Mouse (Mus musculus): Measurements from ENCODE around the gene 5330417C22Rik. TPM values are rescaled to one million over a fixed set of nuclear protein-coding genes. Genes with fewer than 3 reads are reported as not detected.

Gene 5330417C22Rik
- polyA plus RNA-seq, 1 experiment from 2014 or later: 16.4 TPM

Small RNAs within 50 kb of the gene (microRNA-seq; reads per million reads assigned to microRNA genes)
- not detected for gene Gm22860

Other genes with a start within 250 kb of the 5330417C22Rik start
- gene Mybphl, start 171.6 kb downstream of the 5330417C22Rik start, polyA plus RNA-seq (2015; fragmentation: Nextera tagmentation; extraction: Ambion mirVana): 2.8 and 9.3 TPM in 2 replicates
- gene Psrc1, start 152.7 kb downstream of the 5330417C22Rik start, polyA plus RNA-seq (2015; fragmentation: Nextera tagmentation; extraction: Ambion mirVana): 79.8 and 81.5 TPM in 2 replicates
- gene Celsr2, start 121.0 kb downstream of the 5330417C22Rik start, polyA plus RNA-seq (2015; fragmentation: Nextera tagmentation; extraction: Ambion mirVana): 7.5 and 8.5 TPM in 2 replicates
- 115 and 116 TPM in 2 replicates for gene Sars, start 91.3 kb downstream of the 5330417C22Rik start, polyA plus RNA-seq (2015; fragmentation: Nextera tagmentation; extraction: Ambion mirVana)
- 0.99 and 1.1 TPM in 2 replicates for gene 1700013F07Rik, start 2.4 kb downstream of the 5330417C22Rik start, polyA plus RNA-seq (2015; fragmentation: Nextera tagmentation; extraction: Ambion mirVana)
- gene Tmem167b, start 25.9 kb upstream of the 5330417C22Rik start, polyA plus RNA-seq (2015; fragmentation: Nextera tagmentation; extraction: Ambion mirVana): 43.1 and 43.3 TPM in 2 replicates
- gene Taf13, start 35.2 kb upstream of the 5330417C22Rik start, polyA plus RNA-seq (2015; fragmentation: Nextera tagmentation; extraction: Ambion mirVana): 40.3 and 44.6 TPM in 2 replicates
- gene Wdr47, start 54.7 kb upstream of the 5330417C22Rik start, polyA plus RNA-seq (2015; fragmentation: Nextera tagmentation; extraction: Ambion mirVana): 10.4 and 10.8 TPM in 2 replicates
- 87.4 and 90.2 TPM in 2 replicates for gene Clcc1, start 117.4 kb upstream of the 5330417C22Rik start, polyA plus RNA-seq (2015; fragmentation: Nextera tagmentation; extraction: Ambion mirVana)
- gene Gpsm2, start 185.8 kb upstream of the 5330417C22Rik start, polyA plus RNA-seq (2015; fragmentation: Nextera tagmentation; extraction: Ambion mirVana): 47.1 and 50.3 TPM in 2 replicates
- gene Aknad1, start 203.1 kb upstream of the 5330417C22Rik start, polyA plus RNA-seq (2015; fragmentation: Nextera tagmentation; extraction: Ambion mirVana): 0.09 TPM in 1 of 2 replicates, not detected in the other

Data from lung, embryonic 15.5 days (tissue).